Mouse (Mus musculus) forebrain, postnatal 0 days (tissue): ENCODE results near the gene Stk4. TPM values are rescaled to one million over a fixed set of nuclear protein-coding genes. Genes with fewer than 3 reads are reported as not detected.

Experiments
- ATAC-seq: fragments of 200-750 bp; cut with Nextera tagmentation; 2 replicates; pipeline ENCODE4 v1.8.0; 2017; ENCODE audit warnings: mild to moderate bottlenecking, moderate library complexity
- DNase-seq: peaks from one replicate; pipeline ENCODE4 v3.0.0-alpha.2; 2015
- H3K27ac ChIP-seq: fragments of 300-500 bp; sonication (generic); 2 replicates; pipeline ENCODE4 v1.5.1; 2014; ENCODE audit warnings: low read depth, mild to moderate bottlenecking, antibody characterized with exemption, low read length, moderate library complexity, mixed read lengths
- H3K27me3 ChIP-seq: fragments of 300-500 bp; sonication (generic); 2 replicates; pipeline ENCODE4 v1.6.1; 2014; ENCODE audit warnings: mild to moderate bottlenecking, low read length, mixed read lengths; ENCODE audit not compliant: insufficient read depth
- H3K36me3 ChIP-seq: fragments of 300-500 bp; sonication (generic); 2 replicates; pipeline ENCODE4 v1.6.1; 2014; ENCODE audit warnings: mild to moderate bottlenecking, moderate library complexity; ENCODE audit not compliant: insufficient read depth
- H3K4me1 ChIP-seq: fragments of 300-500 bp; sonication (generic); 2 replicates; pipeline ENCODE4 v1.6.1; 2014; ENCODE audit warnings: antibody characterized with exemption; ENCODE audit not compliant: insufficient read depth
- H3K4me2 ChIP-seq: fragments of 300-500 bp; sonication (generic); 2 replicates; pipeline ENCODE4 v1.6.1; 2014; ENCODE audit warnings: low read depth, mild to moderate bottlenecking, moderate library complexity
- H3K4me3 ChIP-seq: fragments of 300-500 bp; sonication (generic); 2 replicates; pipeline ENCODE4 v1.5.1; 2014; ENCODE audit warnings: low read depth, low read length, mixed read lengths
- H3K9ac ChIP-seq: fragments of 300-500 bp; sonication (generic); 2 replicates; pipeline ENCODE4 v1.6.1; 2014; ENCODE audit warnings: mild to moderate bottlenecking
- H3K9me3 ChIP-seq: fragments of 300-500 bp; sonication (generic); 2 replicates; pipeline ENCODE4 v1.6.1; 2016; ENCODE audit warnings: low read length
- CTCF ChIP-seq: sonication (generic); IDR thresholded peaks from 2 replicates; pipeline ENCODE4 v1.5.1; 2016; ENCODE audit warnings: antibody characterized with exemption, control low read depth, low read depth
- WGBS: fragments of 180-500 bp; shearing (Covaris S2); extraction: QIAGEN DNeasy Blood & Tissue Kit; methylation state at CpG from one replicate; pipeline ENCODE4 v1.1.7; 2014; 5-methylcytosine and 5-hydroxymethylcytosine counted together
- polyA plus RNA-seq: library from polyadenylated mRNA; unstranded; fragments of >200 nt; fragmentation: Nextera tagmentation; extraction: Ambion mirVana; gene quantifications from 2 replicates; pipeline ENCODE4 v1.2.1, GENCODE M21; 2015
- total RNA-seq: library from RNA; depleted of rRNA; stranded (reverse); fragments of >200 nt; gene quantifications from 2 replicates; pipeline ENCODE4 v1.2.3, GENCODE M21; 2014

Stk4 gene
- total and polyA plus RNA-seq, 2 experiments from 2014 or later, result 19.3 to 36.1 TPM

DNA sequence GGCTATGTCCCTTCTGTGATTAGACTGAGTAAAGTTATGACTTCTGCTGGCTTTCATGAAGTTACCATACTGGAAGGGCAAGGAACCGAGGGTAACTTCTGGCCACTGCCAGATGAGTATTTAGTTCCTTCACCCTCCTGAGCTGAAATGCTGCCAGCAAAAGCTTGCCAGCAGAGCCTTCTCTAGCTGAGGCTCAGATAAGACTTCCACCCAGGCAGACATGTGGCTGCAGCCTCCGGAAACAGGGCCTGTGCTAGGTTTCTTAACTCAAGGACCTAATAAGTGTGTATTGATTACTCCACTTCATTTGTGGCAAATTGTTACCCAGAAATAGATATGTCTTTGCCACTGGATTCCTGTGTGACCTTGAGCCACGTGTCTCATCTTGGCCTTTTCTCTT lies 103.3 kb downstream of the Stk4 start:
- TF ChIP-seq CTCF, result no peak
- WGBS, result 61% methylated on average over 3 of the region's 3 CpGs

DNA sequence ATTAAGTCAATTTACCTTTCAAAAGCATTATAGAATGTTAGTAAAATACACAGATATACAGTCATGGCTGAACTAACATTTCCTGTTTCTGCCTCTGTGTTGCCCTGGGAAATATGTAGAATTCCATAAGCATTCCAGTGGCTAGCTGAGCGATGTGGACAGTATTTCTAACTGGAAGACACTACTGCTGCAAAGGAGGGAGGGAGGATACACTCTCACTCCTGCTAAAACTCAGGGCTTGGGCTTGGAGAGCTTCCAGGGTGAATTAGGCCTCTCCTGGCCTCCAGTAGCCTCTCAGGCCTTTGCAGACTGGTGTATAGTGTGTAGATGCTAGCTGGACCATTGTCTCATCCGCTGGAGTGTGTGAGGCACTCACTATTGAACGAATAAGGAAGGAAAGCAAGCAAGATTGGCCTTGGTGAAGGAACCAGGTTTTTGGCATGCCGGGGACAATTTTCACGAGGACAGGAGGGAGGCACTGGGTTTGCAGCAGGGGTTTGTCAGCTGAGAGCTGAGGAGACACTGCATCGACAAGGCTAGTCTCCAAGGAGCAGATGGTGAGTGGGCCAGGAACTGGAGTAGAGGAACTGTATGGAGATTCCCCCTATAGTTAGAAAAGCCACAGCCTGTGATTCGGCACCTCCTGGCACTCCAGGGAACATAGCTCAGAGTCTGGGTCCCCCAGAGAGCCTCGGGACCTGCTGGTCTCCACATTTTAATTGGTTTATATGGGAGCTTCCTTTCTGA lies 104.7 kb downstream of the Stk4 start:
- no peak overlapping the region for H3K27ac ChIP-seq
- no peak overlapping the region for H3K9ac ChIP-seq
- no peak for TF ChIP-seq CTCF
- H3K4me2 ChIP-seq, result no peak overlapping the region
- 68% methylated on average over 8 of the region's 8 CpGs for whole genome bisulfite sequencing
- no peak overlapping the region for H3K4me3 ChIP-seq
- H3K27me3 ChIP-seq, result peaks cover 22% of the 10 kb centered on the region
- ATAC-seq (no peak), DNase-seq (no peak)
- no peaks in the 10 kb centered on the region for H3K9me3 ChIP-seq
- H3K4me1 ChIP-seq, result peaks cover 9% of the 10 kb centered on the region; the same call in 1 of the 2 replicates
- no peaks in the 10 kb centered on the region for H3K36me3 ChIP-seq

More for the DNA sequence above, 103.3 kb downstream of the Stk4 start:
- Histone ChIP-seq H3K36me3 (no peaks in the 10 kb centered on the region), H3K9me3 (no peaks in the 10 kb centered on the region), H3K9ac (no peak overlapping the region), H3K4me2 (no peak overlapping the region), H3K4me1 (peaks cover 9% of the 10 kb centered on the region; the same call in 1 of the 2 replicates), H3K27me3 (peaks cover 34% of the 10 kb centered on the region), H3K4me3 (no peak overlapping the region), H3K27ac (no peak overlapping the region)
- ATAC-seq (no peak), DNase-seq (no peak)

DNA sequence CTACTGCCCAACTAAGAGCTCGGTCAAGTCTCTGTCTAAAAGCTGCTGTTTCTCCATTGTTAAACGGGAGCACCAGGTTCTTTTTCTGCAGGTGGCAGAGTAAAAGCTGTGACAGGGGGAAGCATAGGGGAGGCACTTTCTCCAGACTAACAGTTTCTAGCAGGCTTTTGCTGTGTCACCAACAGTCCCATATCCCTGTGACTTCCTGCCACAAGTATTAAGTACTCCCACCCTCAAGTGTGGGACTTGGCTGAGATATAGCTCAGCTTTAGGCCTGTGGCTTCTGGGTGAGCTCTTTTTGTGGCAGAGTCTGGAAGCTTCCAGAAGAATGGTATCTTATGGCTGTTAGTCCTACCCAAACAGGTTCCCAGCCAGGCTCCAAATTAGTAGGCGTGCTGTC lies 105.7 kb downstream of the Stk4 start:
- Histone ChIP-seq H3K27me3 (peaks cover 11% of the 10 kb centered on the region), H3K27ac (no peak overlapping the region), H3K4me1 (0 out of 2 replicates have a peak, but pooled peaks cover 4% of the 10 kb centered on the region), H3K36me3 (no peaks in the 10 kb centered on the region), H3K9me3 (no peaks in the 10 kb centered on the region), H3K4me3 (no peak overlapping the region), H3K9ac (no peak overlapping the region), H3K4me2 (no peak overlapping the region)
- no peak for TF ChIP-seq CTCF
- no peak for ATAC-seq
- no peak for DNase-seq
- WGBS, result 65% methylated on average over 3 of the region's 3 CpGs

DNA sequence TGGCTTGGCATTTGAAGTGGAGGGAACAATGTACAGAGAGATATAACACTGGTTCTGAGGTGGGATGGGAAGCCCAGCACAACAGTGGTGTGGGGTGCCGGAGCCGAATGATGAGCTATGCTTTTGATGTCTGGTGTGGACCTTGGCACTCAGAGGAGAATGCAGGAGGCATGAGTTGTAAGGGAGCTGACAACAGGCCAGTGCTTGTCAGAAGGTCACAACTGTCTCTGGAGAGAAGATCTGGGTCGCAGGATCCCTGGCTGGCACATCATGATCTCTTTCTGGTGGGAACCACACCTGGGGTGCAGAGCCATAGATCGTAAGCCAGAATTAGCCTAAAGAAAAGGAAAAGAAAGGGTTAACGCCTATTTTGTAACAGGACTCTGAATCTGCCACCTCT lies 107.7 kb downstream of the Stk4 start:
- no peak overlapping the region for H3K4me3 ChIP-seq
- DNase-seq (no peak), ATAC-seq (no peak)
- H3K4me1 ChIP-seq, result no peaks in the 10 kb centered on the region
- H3K27ac ChIP-seq, result no peak overlapping the region
- H3K4me2 ChIP-seq, result no peak overlapping the region
- H3K9me3 ChIP-seq, result no peaks in the 10 kb centered on the region
- no peaks in the 10 kb centered on the region for H3K36me3 ChIP-seq
- H3K9ac ChIP-seq, result no peak overlapping the region
- WGBS, result 86% methylated on average over 5 of the region's 5 CpGs
- TF ChIP-seq CTCF, result no peak
- no peaks in the 10 kb centered on the region for H3K27me3 ChIP-seq

DNA sequence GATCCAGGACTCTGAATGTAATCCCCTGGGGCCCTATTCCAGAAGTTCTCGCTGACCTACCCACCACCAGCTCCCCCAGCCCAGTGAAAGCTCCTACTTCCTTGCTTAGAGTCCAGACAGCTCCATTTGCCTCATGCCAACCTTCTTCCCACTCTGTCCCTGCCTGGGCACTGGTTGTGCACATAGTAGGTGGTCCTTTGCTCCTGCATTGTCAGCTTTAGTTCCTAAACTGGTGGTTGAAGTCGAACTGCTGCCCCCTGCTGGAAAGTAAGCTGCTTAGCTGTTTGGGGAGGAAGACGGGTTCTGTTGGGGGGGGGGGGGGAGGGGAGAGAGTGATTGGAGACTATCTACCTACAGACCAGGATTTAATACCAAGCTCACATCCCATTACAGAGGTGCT lies 110.0 kb downstream of the Stk4 start:
- Histone ChIP-seq H3K27ac (no peak overlapping the region), H3K9ac (no peak overlapping the region), H3K36me3 (no peaks in the 10 kb centered on the region), H3K27me3 (no peaks in the 10 kb centered on the region), H3K4me3 (no peak overlapping the region), H3K4me2 (no peak overlapping the region), H3K4me1 (no peaks in the 10 kb centered on the region), H3K9me3 (no peaks in the 10 kb centered on the region)
- TF ChIP-seq CTCF, result peak; percentile 49
- DNase-seq (no peak), ATAC-seq (no peak)
- 38% methylated on average over 3 of the region's 3 CpGs for WGBS

DNA sequence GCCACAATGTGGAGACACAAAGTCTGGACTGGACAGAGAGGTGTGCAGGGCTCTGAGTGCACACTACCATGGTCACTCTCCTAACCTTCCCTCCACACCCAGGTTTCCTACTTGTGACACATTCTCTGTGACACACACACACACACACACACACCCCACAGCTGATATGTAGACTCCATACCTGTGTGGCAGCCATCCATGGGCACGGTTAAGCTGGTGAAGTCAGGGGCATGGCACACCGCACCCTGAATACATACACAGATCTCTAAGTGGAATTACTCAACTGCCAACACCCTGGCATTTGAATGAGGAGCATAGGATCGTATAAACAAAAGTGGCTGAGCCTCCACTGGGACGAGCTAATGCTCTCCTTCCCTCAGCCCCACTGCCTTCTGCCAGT lies 110.6 kb downstream of the Stk4 start:
- Histone ChIP-seq H3K9ac (no peak overlapping the region), H3K36me3 (no peaks in the 10 kb centered on the region), H3K27me3 (no peaks in the 10 kb centered on the region), H3K4me1 (no peaks in the 10 kb centered on the region), H3K27ac (no peak overlapping the region), H3K9me3 (no peaks in the 10 kb centered on the region), H3K4me2 (no peak overlapping the region), H3K4me3 (no peak overlapping the region)
- DNase-seq, result no peak
- no peak for ATAC-seq
- TF ChIP-seq CTCF, result no peak
- WGBS, result 81% methylated on average over 4 of the region's 4 CpGs

DNA sequence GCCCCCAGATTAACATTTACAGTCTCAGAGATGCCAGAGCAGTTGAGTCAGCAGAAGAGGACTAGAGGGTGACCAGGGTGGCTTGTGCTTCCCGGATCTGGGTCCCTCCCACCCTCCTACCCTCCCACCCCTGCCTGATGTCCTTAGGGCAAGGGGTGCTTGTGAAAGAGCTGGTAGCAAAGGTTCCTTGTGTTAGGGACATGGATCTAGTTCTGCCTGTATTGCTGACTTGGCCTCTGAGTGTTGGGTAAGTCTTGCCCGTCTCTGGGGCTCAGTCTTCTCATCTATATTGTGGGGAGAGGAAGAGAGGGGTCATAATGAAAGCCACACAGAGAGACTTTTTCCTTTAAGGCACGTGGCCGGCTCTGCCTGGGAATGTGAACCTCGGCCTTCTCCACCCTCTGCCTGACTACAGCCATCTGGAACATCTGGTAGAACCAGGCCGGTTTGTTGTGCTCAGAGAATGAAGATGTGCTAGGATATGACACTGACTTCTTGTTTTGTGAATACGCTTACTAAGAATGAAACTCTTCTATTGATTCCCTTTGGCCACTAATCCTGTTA lies 112.7 kb downstream of the Stk4 start, which contains the start of gene Wfdc5:
TSS of gene Wfdc5 (minus strand) at position 51 of the 564 bp plus-strand sequence.
- no peak within 1 kb of the TSS for H3K9ac ChIP-seq
- WGBS, result 81% methylated on average over 7 of the region's 7 CpGs

More for the DNA sequence above, 112.7 kb downstream of the Stk4 start, which contains the start of gene Wfdc5:
- no peak for TF ChIP-seq CTCF
- H3K9me3 ChIP-seq, result no peaks in the 10 kb centered on the region
- DNase-seq (no peak), ATAC-seq (no peak)
- H3K27me3 ChIP-seq, result no peaks in the 10 kb centered on the region
- H3K4me1 ChIP-seq, result no peaks in the 10 kb centered on the region
- H3K4me2 ChIP-seq, result no peak within 1 kb of the TSS
- no peaks in the 10 kb centered on the region for H3K36me3 ChIP-seq
- no peak within 1 kb of the TSS for H3K4me3 ChIP-seq
- H3K27ac ChIP-seq, result no peak within 1 kb of the TSS
